Mouse (Mus musculus): ENCODE data around the gene Spata13.

Spata13 gene

GRCm38 (mm10) chr14:60753801-60754126 lies 120.0 kb downstream of the Spata13 start:
- DNase-seq, result no peak

DNA sequence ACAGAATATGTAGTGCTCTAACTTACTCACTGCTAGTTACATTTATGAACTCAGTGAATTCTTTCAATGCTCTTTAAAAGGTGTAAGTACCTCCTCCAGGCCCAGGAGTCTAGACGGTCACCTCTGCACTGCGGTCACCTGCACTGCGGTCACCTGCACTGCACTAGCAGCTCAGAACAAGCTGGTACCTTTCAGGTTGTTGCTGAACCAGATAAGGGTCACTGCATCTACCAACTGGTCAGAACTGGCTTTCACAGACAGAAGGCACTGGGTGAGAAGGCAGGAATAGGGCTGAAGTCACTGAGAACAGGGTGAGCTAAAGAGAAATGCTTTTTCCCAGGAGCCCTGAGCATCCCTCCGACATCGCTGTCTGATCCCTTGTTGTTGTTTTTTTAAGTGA lies 120.9 kb downstream of the Spata13 start:
- DNase-seq, result no peak

DNA sequence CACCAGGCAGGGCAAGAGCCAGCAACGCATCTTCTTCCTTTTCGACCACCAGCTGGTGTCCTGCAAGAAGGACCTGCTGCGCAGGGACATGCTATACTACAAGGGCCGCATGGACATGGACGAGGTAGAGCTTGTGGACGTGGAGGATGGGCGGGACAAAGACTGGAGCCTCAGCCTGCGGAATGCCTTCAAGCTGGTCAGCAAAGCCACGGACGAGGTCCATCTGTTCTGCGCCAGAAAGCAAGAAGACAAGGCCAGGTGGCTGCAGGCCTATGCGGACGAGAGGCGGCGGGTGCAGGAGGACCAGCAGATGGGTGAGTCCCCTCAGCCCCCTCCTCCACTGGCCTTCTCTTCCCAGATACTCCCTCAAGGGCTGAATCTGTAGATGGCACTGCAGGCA lies 122.5 kb downstream of the Spata13 start:
- peak; percentile 86 for DNase-seq

DNA sequence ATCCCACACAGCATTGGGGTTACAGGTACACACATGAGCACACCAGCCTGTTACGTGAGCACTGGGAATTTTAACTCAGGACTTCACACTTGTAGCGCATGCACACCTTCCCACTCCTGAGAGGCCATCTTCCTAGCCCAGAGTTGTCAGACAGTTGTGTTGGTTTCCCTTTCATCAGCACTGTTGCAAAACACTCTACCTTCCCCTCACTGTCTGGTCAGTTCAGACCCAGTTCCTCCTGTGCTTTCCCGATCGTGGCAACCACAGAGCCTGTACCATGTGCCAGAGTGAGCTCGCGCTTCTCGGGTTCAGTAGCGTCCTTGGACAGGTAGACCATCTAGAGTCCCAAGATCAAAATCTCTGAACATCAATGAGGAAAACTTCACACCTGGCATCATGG lies 123.5 kb downstream of the Spata13 start:
- no peak for DNase-seq

DNA sequence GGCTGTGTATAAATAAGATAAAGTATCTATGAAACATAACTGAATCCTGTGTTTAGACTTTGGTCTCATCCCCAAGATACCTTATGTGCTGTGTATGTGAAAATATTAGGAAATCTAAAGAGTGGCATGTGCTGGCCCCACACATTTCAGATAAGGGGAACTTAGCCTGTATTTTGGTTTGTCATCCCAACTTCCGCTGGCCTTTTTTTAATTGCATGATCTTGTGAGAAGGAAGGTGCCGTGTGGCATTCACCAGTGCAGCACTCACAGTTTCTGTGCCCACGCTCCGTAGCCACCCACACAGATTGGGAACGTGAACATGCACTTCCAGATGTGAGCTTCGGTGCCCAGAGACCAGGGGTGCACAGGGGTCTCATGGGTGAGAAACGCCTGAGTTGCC lies 123.9 kb downstream of the Spata13 start:
- no peak for DNase-seq

DNA sequence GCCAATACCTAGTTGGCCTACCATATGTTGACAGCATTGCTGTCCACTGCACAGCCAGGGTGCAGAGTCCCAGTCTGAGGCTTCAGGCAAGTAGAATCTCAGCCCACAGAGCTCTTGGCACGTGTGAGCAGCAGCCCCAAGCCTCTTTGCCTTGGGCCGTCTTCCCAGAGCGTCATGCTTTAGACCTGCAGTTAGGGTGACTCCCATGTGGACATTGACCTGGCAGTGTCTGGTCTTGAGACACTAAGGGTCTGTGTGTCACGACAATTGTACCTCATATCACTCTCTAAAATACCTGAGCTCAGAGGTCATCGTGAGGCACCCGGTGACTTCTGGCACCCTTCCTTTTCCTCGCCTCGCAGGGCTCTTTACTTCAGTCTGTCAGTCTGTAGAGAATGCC lies 125.3 kb downstream of the Spata13 start:
- DNase-seq, result no peak

- no peak for DNase-seq
Measured at GRCm38 (mm10) chr14:60761801-60762200, 128.0 kb downstream of the Spata13 start.

DNA sequence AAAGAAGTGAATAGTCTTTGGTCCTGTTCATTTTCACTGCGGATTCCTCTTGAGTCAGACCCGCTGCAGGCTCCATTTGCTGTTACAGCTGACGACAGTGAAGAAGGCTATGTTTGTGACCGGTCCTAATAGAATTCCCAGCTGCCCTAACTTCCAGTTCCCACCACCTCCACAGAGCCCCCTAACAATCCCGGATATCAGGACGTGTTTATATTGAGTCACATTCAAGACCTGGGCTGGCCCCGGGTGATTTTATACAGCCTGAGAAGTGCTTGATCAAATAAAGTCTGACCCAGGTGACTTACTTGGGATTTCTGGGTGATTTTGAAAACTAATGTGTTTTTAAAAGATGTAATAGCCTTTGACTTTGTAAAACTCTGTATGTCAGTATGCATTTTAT lies 129.0 kb downstream of the Spata13 start:
- no peak for DNase-seq

DNA sequence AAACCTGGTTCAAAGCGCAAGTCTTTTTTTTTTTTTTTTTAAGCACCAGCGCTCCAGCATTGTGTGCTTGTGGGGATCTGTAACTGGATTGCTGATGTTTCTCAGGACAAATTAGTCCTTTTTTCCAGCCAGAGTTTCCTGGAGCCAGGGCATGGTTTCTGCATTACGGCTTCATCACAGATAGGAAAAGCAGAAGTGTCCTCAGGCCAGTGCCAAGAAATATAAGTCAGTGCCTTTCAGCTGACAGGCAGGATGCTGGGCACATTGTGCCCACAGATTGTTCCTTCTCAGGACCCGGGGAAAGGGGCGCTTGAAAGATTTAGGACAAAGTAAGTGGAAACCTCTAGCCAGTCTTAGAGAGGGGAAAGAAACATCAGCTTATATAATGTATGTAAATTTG lies 129.9 kb downstream of the Spata13 start:
- no peak for DNase-seq

DNA sequence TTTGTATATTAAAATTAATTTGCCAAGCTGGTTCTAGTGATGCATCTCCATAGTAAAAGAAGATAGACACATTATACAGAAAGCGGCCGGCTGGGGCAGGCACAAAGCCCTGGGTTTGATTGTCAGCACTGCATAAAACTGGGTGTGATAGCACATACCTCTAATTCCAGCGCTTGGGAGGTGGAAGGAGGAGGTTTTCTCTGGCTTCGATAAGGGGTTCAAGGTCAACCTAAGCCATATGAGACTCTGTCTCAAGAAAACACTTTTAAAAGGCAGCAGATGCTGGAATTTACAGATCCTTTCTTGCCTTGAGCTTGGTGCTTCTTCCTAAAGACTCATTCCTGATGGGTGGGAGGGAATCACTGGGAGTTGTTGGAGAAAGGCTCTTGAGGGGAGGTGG lies 130.7 kb downstream of the Spata13 start:
- no peak for DNase-seq

DNA sequence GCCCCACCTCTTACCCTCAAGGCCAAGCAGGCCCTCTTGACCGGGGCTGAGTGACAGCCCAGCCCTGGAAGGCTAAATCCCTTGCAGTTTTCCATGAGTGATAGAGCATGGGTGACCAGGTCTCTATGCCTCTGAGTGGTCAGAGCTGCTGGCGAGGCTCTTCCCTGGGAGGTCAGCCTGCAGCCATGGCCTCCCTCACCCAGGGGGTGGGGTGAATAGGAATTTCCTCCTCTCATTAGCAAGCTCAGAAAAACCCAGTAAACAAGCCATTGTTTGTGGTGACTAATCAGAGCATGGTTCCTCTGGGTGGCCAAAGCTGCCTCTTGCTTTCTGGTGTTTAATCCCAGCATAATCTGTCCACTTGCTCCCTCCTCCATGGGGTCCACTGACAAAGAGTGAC lies 131.2 kb downstream of the Spata13 start:
- no peak for DNase-seq

DNA sequence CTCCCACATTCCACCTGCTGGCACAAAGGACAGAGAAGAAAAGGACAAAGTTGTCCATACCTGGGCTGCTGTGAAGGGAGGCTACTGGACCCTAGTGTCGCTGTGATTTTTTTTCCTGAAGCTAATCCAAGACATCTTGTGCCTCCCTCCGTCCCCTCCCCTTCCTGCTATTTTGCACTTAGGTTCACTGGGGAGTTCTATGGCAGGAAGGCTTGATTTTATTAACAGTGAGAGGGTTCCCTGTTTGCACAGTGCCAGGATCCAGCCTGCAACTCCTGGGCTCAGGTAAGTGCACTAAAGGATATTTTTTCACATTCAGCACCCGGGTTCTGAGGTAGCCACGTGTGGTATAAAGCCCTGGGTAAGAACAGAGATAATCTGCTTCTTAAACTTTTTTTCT lies 134.1 kb downstream of the Spata13 start, which contains the start of gene C1qtnf9:
C1qtnf9 (plus strand) TSS at position 251 of the 400 bp plus-strand sequence.
- DNase-seq, result no peak

- no peak for DNase-seq
Measured at GRCm38 (mm10) chr14:60769340-60769739, 135.5 kb downstream of the Spata13 start.

DNA sequence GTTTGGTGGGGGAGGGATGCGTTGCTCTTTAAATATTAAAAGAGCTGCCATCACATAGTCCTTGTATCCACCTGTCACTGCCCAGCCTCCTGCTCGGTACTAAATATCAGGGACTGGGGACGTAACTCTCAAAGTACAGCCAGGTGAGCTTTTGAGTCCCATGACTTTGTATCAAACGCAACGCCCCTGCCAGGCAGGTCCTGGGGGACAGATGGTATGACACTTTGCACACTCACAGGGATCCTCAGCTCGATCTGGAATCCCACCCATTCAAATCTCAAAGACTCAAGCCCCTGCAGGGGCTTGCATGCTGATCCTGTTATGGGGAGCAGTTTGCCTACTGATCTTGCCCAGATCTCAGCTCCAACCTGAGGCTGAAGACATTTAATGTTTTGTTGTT lies 136.8 kb downstream of the Spata13 start:
- no peak for DNase-seq

GRCm38 (mm10) chr14:60771057-60771456 lies 137.3 kb downstream of the Spata13 start:
- peak; percentile 73 for DNase-seq

- DNase-seq, result no peak
Measured at GRCm38 (mm10) chr14:60773476-60773875, 139.7 kb downstream of the Spata13 start.

DNA sequence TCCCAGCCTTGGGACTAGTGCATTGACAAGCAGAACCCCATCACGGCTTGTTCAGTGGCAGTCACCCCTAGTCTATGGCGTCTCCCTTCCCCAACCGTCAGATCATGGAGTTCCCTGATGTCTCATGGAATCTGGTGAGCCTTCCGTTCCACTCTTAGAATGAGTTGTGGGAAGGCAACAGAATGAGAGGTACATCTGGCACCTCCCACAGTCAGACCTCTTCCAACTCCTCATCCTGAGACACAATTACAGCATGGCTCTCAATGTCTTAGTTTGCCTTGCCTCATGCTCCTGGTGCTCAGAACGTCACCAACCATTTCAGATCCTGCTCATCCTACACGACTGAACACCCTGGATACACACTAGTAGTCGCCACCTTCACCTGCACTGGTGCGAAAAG lies 142.7 kb downstream of the Spata13 start:
- no peak for DNase-seq

GRCm38 (mm10) chr14:60777485-60777919 lies 143.7 kb downstream of the Spata13 start:
- no peak for DNase-seq

DNA sequence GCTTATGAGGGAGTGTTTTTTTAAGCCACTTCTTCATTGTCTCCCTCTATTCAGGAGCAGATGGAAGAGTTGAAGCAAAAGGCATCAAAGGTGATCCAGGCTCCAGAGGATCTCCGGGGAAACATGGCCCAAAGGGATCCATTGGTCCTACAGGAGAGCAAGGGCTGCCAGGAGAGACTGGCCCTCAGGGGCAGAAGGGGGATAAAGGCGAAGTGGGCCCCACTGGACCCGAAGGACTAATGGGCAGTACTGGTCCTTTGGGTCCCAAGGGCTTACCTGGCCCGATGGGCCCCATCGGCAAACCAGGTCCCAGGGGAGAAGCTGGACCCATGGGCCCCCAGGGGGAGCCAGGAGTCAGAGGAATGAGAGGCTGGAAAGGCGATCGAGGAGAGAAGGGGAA lies 145.4 kb downstream of the Spata13 start:
- no peak for DNase-seq

- DNase-seq, result no peak
Measured at GRCm38 (mm10) chr14:60782121-60782656, 148.4 kb downstream of the Spata13 start.

- DNase-seq, result no peak
Measured at GRCm38 (mm10) chr14:60783196-60783595, 149.4 kb downstream of the Spata13 start.

GRCm38 (mm10) chr14:60784427-60785315 lies 150.9 kb downstream of the Spata13 start, which contains the start of gene Mipep:
Mipep (plus strand) TSS chr14:60784573.
- DNase-seq, result peak; percentile 81

DNA sequence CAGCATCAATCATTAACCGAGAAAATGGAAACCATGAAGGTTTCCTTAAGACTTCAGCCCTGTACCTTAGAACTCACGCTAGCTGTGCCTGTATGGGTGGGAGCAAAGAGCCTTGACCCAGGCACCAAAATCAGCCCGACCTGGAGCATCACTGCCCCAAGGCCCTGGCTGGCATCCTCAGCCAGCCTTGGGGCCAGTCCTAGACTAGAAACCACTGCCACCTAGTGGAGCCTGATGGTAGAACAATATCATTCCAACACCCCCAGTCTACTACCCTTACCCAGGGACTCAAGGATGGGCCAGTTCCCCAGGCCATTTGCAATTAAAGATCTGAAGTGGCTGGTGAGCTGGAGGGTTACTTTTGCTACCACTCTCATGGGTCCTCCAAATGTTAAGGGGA lies 156.3 kb downstream of the Spata13 start:
- peak; percentile 36 for DNase-seq

GRCm38 (mm10) chr14:60796600-60797322 lies 163.0 kb downstream of the Spata13 start:
- DNase-seq, result no peak
